Mouse (Mus musculus) MEL (cell line): ENCODE results near the gene Gpr21. TPM values are rescaled to one million over a fixed set of nuclear protein-coding genes. Genes with fewer than 3 reads are reported as not detected.
A peak's percentile ranks its signal among the peaks of the same experiment; 100 is the strongest.

ENCODE experiments used
- DNase-seq: peaks from one replicate; pipeline ENCODE4 v3.0.0; 2011; ENCODE audit warnings: low read depth, low spot score
- H3K27ac ChIP-seq: 2 replicates; pipeline ENCODE4 v1.5.1; 2012; ENCODE audit warnings: low read depth, mild to moderate bottlenecking, control low read depth, low read length, moderate library complexity; ENCODE audit not compliant: control insufficient read depth
- H3K27me3 ChIP-seq, 2 experiments: fragments of 150-350 bp in 1 of 2; sonication (generic) in 1 of 2; 2 replicates each; pipeline ENCODE4 v1.6.1; 2012; ENCODE audit warnings: low read length in 2 of 2, mild to moderate bottlenecking in 2 of 2, improper control_type of control experiment in 1 of 2, moderate library complexity in 1 of 2; ENCODE audit not compliant: insufficient read depth in 2 of 2, control insufficient read depth in 1 of 2
- H3K36me3 ChIP-seq, 2 experiments: 2 replicates each; pipeline ENCODE4 v1.6.1; 2012 to 2014; ENCODE audit warnings: low read length in 2 of 2, improper control_type of control experiment in 1 of 2, inconsistent platforms in 1 of 2, mild to moderate bottlenecking in 1 of 2; ENCODE audit not compliant: insufficient read depth in 2 of 2, control insufficient read depth in 1 of 2
- H3K4me1 ChIP-seq, 2 experiments: fragments of 150-350 bp in 1 of 2; sonication (generic) in 1 of 2; 2 replicates each; pipeline ENCODE4 v1.6.1; 2012; ENCODE audit warnings: low read length in 2 of 2, improper control_type of control experiment in 1 of 2, mild to moderate bottlenecking in 1 of 2; ENCODE audit not compliant: insufficient read depth in 2 of 2, control insufficient read depth in 1 of 2
- H3K4me3 ChIP-seq, 2 experiments: fragments of 150-350 bp in 1 of 2; sonication (generic) in 1 of 2; 2 replicates each; pipeline ENCODE4 v1.5.1; 2012; ENCODE audit warnings: low read depth in 2 of 2, low read length in 2 of 2, mild to moderate bottlenecking in 2 of 2, moderate library complexity in 2 of 2, control low read depth in 1 of 2, improper control_type of control experiment in 1 of 2; ENCODE audit not compliant: control insufficient read depth in 1 of 2, insufficient read depth in 1 of 2
- H3K79me2 ChIP-seq: 2 replicates; pipeline ENCODE4 v1.6.1; 2012; ENCODE audit warnings: mild to moderate bottlenecking, low read length, moderate library complexity; ENCODE audit not compliant: control insufficient read depth, poor library complexity, insufficient read depth
- H3K9ac ChIP-seq: 2 replicates; pipeline ENCODE4 v1.6.1; 2012; ENCODE audit warnings: low read depth, mild to moderate bottlenecking, control low read depth, low read length, moderate library complexity; ENCODE audit not compliant: control insufficient read depth, poor library complexity, severe bottlenecking
- H3K9me3 ChIP-seq: fragments of 150-350 bp; sonication (generic); replicated peaks from 2 replicates; pipeline ENCODE4 v1.6.1; 2012; ENCODE audit warnings: mild to moderate bottlenecking, low read length, improper control_type of control experiment, moderate library complexity; ENCODE audit not compliant: insufficient read depth
- CHD1 ChIP-seq: IDR thresholded peaks from 2 replicates; pipeline ENCODE4 v1.6.1; 2012; ENCODE audit warnings: low read depth, mild to moderate bottlenecking, inconsistent platforms, low read length, improper control_type of control experiment
- CHD2 ChIP-seq: IDR thresholded peaks from 2 replicates; pipeline ENCODE4 v1.6.1; 2011; ENCODE audit warnings: low read length, improper control_type of control experiment
- CTCF ChIP-seq, 3 experiments: IDR thresholded peaks in 2 of 3; conservative IDR thresholded peaks in 1 of 3; 2 replicates each; pipeline ENCODE4 v1.5.1; 2011 to 2012; ENCODE audit warnings: low read length in 3 of 3, low read depth in 2 of 3, mild to moderate bottlenecking in 2 of 3, improper control_type of control experiment in 1 of 3, inconsistent platforms in 1 of 3, mixed read lengths in 1 of 3, moderate library complexity in 1 of 3; ENCODE audit not compliant: control insufficient read depth in 1 of 3, insufficient read depth in 1 of 3, poor library complexity in 1 of 3, severe bottlenecking in 1 of 3
- E2F4 ChIP-seq: IDR thresholded peaks from 2 replicates; pipeline ENCODE4 v1.6.1; 2011; ENCODE audit warnings: low read depth, low read length, improper control_type of control experiment, borderline replicate concordance
- EP300 ChIP-seq, 2 experiments: IDR thresholded peaks; 2 replicates each; pipeline ENCODE4 v1.6.1; 2011; ENCODE audit warnings: improper control_type of control experiment in 2 of 2, low read length in 2 of 2, low read depth in 1 of 2, mild to moderate bottlenecking in 1 of 2
- GABPA ChIP-seq: IDR thresholded peaks from 2 replicates; pipeline ENCODE4 v1.6.1; 2012; ENCODE audit warnings: low read depth, mild to moderate bottlenecking, inconsistent platforms, low read length, improper control_type of control experiment, moderate library complexity
- GATA1 ChIP-seq: IDR thresholded peaks from 2 replicates; pipeline ENCODE4 v1.6.1; 2011; ENCODE audit warnings: low read depth, low read length, improper control_type of control experiment
- HCFC1 ChIP-seq: IDR thresholded peaks from 2 replicates; pipeline ENCODE4 v1.6.1; 2012; ENCODE audit warnings: low read depth, mild to moderate bottlenecking, inconsistent platforms, low read length, improper control_type of control experiment, moderate library complexity
- JUND ChIP-seq: IDR thresholded peaks from 2 replicates; pipeline ENCODE4 v1.6.1; 2011; ENCODE audit warnings: low read depth, mild to moderate bottlenecking, improper control_type of control experiment, low read length
- MAX ChIP-seq: IDR thresholded peaks from 2 replicates; pipeline ENCODE4 v1.6.1; 2011; ENCODE audit warnings: low read length, improper control_type of control experiment
- MXI1 ChIP-seq: IDR thresholded peaks from 2 replicates; pipeline ENCODE4 v1.6.1; 2011; ENCODE audit warnings: mild to moderate bottlenecking, low read depth, low read length, improper control_type of control experiment
- MYB ChIP-seq: IDR thresholded peaks from 2 replicates; pipeline ENCODE4 v1.6.1; 2011; ENCODE audit warnings: mild to moderate bottlenecking, low read depth, low read length, improper control_type of control experiment
- MYC ChIP-seq: IDR thresholded peaks from 2 replicates; pipeline ENCODE4 v1.6.1; 2011; ENCODE audit warnings: low read depth, mild to moderate bottlenecking, low read length, improper control_type of control experiment, moderate library complexity
- NELFE ChIP-seq: IDR thresholded peaks from 2 replicates; pipeline ENCODE4 v1.6.1; 2011; ENCODE audit warnings: low read depth, low read length, improper control_type of control experiment
- NRF1 ChIP-seq: IDR thresholded peaks from 2 replicates; pipeline ENCODE4 v1.6.1; 2014; ENCODE audit warnings: low read depth, mild to moderate bottlenecking, inconsistent platforms, low read length, improper control_type of control experiment, moderate library complexity; ENCODE audit not compliant: poor library complexity, insufficient read depth, severe bottlenecking
- POLR2AphosphoS2 ChIP-seq: IDR thresholded peaks from 2 replicates; pipeline ENCODE4 v1.6.1; 2011; ENCODE audit warnings: low read length, improper control_type of control experiment
- POLR2AphosphoS5 ChIP-seq: IDR thresholded peaks from 2 replicates; pipeline ENCODE4 v1.6.1; 2012; ENCODE audit warnings: low read depth, borderline replicate concordance, mild to moderate bottlenecking, inconsistent platforms, low read length, moderate library complexity, mixed read lengths
- SIN3A ChIP-seq: IDR thresholded peaks from 2 replicates; pipeline ENCODE4 v1.6.1; 2012; ENCODE audit warnings: low read length, improper control_type of control experiment, inconsistent platforms
- SMC3 ChIP-seq: IDR thresholded peaks from 2 replicates; pipeline ENCODE4 v1.6.1; 2011; ENCODE audit warnings: low read depth, low read length, improper control_type of control experiment
- TAL1 ChIP-seq: IDR thresholded peaks from 2 replicates; pipeline ENCODE4 v1.6.1; 2012; ENCODE audit warnings: mild to moderate bottlenecking, inconsistent platforms, low read length, moderate library complexity, mixed read lengths
- TCF12 ChIP-seq: IDR thresholded peaks from 2 replicates; pipeline ENCODE4 v1.6.1; 2014; ENCODE audit warnings: low read depth, mild to moderate bottlenecking, inconsistent platforms, low read length, improper control_type of control experiment, moderate library complexity
- UBTF ChIP-seq: IDR thresholded peaks from 2 replicates; pipeline ENCODE4 v1.6.1; 2012; ENCODE audit warnings: low read depth, mild to moderate bottlenecking, inconsistent platforms, low read length, improper control_type of control experiment, moderate library complexity, borderline replicate concordance; ENCODE audit not compliant: insufficient read depth
- USF1 ChIP-seq: IDR thresholded peaks from 2 replicates; pipeline ENCODE4 v1.6.1; 2014; ENCODE audit warnings: low read depth, mild to moderate bottlenecking, inconsistent platforms, low read length, improper control_type of control experiment, moderate library complexity
- USF2 ChIP-seq, 2 experiments: IDR thresholded peaks; 2 replicates each; pipeline ENCODE4 v1.6.1; 2011 to 2012; ENCODE audit warnings: improper control_type of control experiment in 2 of 2, low read length in 2 of 2, borderline replicate concordance in 1 of 2, inconsistent platforms in 1 of 2, low read depth in 1 of 2, mild to moderate bottlenecking in 1 of 2; ENCODE audit not compliant: insufficient read depth in 1 of 2
- ZMIZ1 ChIP-seq: IDR thresholded peaks from 2 replicates; pipeline ENCODE4 v1.6.1; 2012; ENCODE audit warnings: low read depth, mild to moderate bottlenecking, inconsistent platforms, low read length, improper control_type of control experiment, moderate library complexity
- polyA plus RNA-seq, 2 experiments: library from polyadenylated mRNA; stranded (reverse) in 1 of 2; unstranded in 1 of 2; fragments of >175 nt in 1 of 2; fragments of >200 nt in 1 of 2; gene quantifications; 2 replicates each; pipeline versions ENCODE4 v1.2.1 to v1.2.4; 2012; ENCODE audit warnings: low replicate concordance in 2 of 2, low read depth in 1 of 2; ENCODE audit not compliant: insufficient read length in 2 of 2, insufficient read depth in 1 of 2, missing spikeins in 1 of 2
- total RNA-seq: library from RNA; depleted of rRNA; stranded (reverse); fragments of 300-350 nt; gene quantifications from 2 replicates; pipeline ENCODE4 v1.2.3, GENCODE M21; 2012

Gpr21 gene
- total and polyA plus RNA-seq, 3 experiments: 0.01 to 0.23 TPM; not detected in 1

- peak; percentile 67 for DNase-seq
- H3K36me3 ChIP-seq: peaks cover 5 to 11% of the 10 kb centered on the region in 2 experiments
- no peak for TF ChIP-seq ZMIZ1
- TF ChIP-seq JUND: no peak
- no peak for TF ChIP-seq CHD2
- 0 out of 2 replicates have a peak, but pooled peaks have one; percentile 21 for TF ChIP-seq SIN3A
- no peak for TF ChIP-seq MYC
- no peak for TF ChIP-seq CTCF (IDR thresholded peaks at IDR 0.05 in 2 of 3, conservative IDR thresholded peaks at IDR 0.05 in 1 of 3; ENCODE audit: control insufficient read depth in 1 of 3, insufficient read depth in 1 of 3, low read depth in 2 of 3, low read length in 3 of 3, poor library complexity in 1 of 3, severe bottlenecking in 1 of 3)
- TF ChIP-seq GABPA: no peak
- TF ChIP-seq MXI1: no peak
- TF ChIP-seq NELFE: no peak
- no peak for TF ChIP-seq TCF12
- TF ChIP-seq TAL1: 0 out of 2 replicates have a peak, but pooled peaks have one; percentile 20
- peak in 1 of 2 experiments; percentile 34; a peak in 1 of 4 replicates for TF ChIP-seq EP300 (IDR thresholded peaks at IDR 0.05; ENCODE audit: low read depth in 1 of 2, low read length in 2 of 2)
- no peak for TF ChIP-seq SMC3
- no peak for TF ChIP-seq E2F4
- no peak for TF ChIP-seq POLR2AphosphoS5
- no peak for TF ChIP-seq POLR2AphosphoS2
Measured at GRCm38 (mm10) chr2:37565579-37565978, 49.4 kb downstream of the Gpr21 start.

GRCm38 (mm10) chr2:37566035-37566434, 49.9 kb downstream of the Gpr21 start:
- Histone ChIP-seq H3K4me3 (no peak overlapping the region), H3K27ac (no peak overlapping the region; the same call in 1 of the 2 replicates), H3K27me3 (no peaks in the 10 kb centered on the region), H3K36me3 (peaks cover 5 to 11% of the 10 kb centered on the region in 2 experiments), H3K79me2 (no peaks in the 10 kb centered on the region), H3K4me1 (peaks cover 3 to 6% of the 10 kb centered on the region in 2 experiments), H3K9me3 (no peaks in the 10 kb centered on the region), H3K9ac (no peak overlapping the region)
- no peak for DNase-seq
- TF ChIP-seq GATA1: no peak
- TF ChIP-seq MAX: no peak
- no peak for TF ChIP-seq SMC3
- TF ChIP-seq CTCF (IDR thresholded peaks at IDR 0.05 in 2 of 3, conservative IDR thresholded peaks at IDR 0.05 in 1 of 3; ENCODE audit: control insufficient read depth in 1 of 3, insufficient read depth in 1 of 3, low read depth in 2 of 3, low read length in 3 of 3, poor library complexity in 1 of 3, severe bottlenecking in 1 of 3): no peak
- no peak for TF ChIP-seq HCFC1
- TF ChIP-seq JUND: no peak
- TF ChIP-seq MYB: no peak
- TF ChIP-seq USF1: no peak
- TF ChIP-seq CHD2: no peak
- TF ChIP-seq UBTF: no peak
- no peak for TF ChIP-seq CHD1
- TF ChIP-seq MYC: no peak
- TF ChIP-seq NRF1: no peak
- no peak for TF ChIP-seq USF2 (IDR thresholded peaks at IDR 0.05; ENCODE audit: borderline replicate concordance in 1 of 2, insufficient read depth in 1 of 2, low read depth in 1 of 2, low read length in 2 of 2)

More at GRCm38 (mm10) chr2:37565579-37565978, 49.4 kb downstream of the Gpr21 start:
- Histone ChIP-seq H3K27me3 (no peaks in the 10 kb centered on the region), H3K79me2 (no peaks in the 10 kb centered on the region), H3K4me3 (no peak overlapping the region), H3K4me1 (peaks cover 3 to 6% of the 10 kb centered on the region in 2 experiments), H3K9ac (no peak overlapping the region), H3K9me3 (no peaks in the 10 kb centered on the region), H3K27ac (peak overlapping the region; percentile 41; the same call in 1 of the 2 replicates)
